Mouse (Mus musculus): Measurements from ENCODE around the gene 1700022I11Rik. TPM values are rescaled to one million over a fixed set of nuclear protein-coding genes. Genes with fewer than 3 reads are reported as not detected.
A peak's percentile ranks its signal among the peaks of the same experiment; 100 is the strongest.
"Not testable (repeated sequence)": the region's sequence is repeated elsewhere in the genome, so short reads cannot be mapped to it uniquely, and the experiment has no call there.

1700022I11Rik gene
- polyA plus RNA-seq, 1 experiment, result 0.18 TPM

GRCm38 (mm10) chr4:42951206-42952195, 17.9 kb upstream of the 1700022I11Rik start:
- no peak for DNase-seq (ENCODE audit: extremely low spot score in 1 of 2, low spot score in 1 of 2)

DNA sequence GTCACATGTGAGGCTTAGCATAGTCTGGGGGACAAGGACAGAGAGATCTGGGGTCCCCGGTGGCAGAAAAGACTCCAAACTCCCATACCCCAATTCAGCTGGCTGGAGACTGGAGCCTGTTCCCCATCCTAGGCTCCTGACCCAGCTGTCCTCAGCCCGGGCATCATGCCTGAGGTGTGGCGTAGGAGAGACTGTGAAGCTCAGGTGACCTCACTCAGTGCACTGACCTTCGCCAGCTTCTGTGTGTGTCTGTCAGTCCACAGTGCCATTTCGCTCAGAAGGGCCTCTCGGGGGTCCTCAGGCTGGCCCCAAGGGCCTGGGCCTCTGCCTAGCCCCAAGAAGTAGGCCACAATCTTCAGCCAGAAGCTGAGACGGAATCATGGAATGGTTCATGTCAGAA, 16.8 kb upstream of the 1700022I11Rik start:
- no peak for DNase-seq (ENCODE audit: extremely low spot score in 1 of 2, low spot score in 1 of 2)

DNA sequence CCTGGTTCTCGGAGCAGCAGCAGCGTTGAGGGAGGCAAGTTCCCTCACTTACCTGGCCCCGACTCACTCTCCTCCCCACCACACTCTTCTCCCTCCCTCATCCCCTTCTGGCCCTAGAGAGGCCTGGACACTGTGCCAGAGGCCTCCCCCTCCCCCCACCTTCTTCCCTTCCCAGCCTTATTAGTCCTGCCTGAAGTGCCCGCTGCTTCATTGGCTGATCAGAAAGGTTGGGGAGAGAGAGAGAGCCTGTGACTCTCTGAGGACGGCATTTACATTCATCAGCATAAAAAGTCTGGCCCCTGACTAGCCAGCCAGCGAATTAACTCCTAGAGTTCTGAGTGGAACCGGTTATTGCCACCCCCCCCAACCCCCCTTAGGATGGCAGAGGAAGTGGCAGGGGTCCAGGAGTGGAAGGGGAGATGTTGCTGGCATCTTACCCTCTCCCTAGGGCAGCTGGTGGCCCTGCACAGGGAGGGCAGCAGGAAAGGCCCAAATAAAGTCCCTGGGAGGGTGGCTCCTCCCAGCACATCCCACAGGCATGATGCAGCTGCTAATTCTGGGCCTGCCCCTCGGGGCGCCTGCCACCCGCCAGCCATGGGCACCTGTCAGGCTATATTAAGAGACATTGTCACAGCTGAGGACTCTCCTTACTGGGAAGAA, 15.8 kb upstream of the 1700022I11Rik start:
- no peak for DNase-seq (ENCODE audit: extremely low spot score in 1 of 2, low spot score in 1 of 2)

DNA sequence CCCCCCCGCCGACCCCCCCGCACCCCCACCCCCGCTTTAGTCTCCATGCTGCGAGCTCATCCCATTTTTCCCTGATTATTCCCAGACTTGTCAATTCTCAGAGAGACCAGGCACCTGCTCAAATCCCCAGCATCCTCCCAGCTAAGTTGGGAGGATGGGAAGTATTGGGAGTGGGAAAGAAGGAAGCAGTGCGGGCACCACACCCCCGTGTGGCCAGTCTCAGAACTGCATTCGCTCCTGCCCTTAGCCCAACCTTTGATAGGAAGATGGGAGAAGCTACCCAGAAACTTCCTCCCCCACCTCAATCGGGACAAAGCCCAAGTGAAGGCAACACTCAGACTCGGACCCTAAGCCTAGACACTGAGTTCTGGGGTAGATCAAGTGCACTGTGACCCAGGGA, 15.1 kb upstream of the 1700022I11Rik start:
- peak in 1 of 2 experiments; percentile 91 for DNase-seq (ENCODE audit: extremely low spot score in 1 of 2, low spot score in 1 of 2)

DNA sequence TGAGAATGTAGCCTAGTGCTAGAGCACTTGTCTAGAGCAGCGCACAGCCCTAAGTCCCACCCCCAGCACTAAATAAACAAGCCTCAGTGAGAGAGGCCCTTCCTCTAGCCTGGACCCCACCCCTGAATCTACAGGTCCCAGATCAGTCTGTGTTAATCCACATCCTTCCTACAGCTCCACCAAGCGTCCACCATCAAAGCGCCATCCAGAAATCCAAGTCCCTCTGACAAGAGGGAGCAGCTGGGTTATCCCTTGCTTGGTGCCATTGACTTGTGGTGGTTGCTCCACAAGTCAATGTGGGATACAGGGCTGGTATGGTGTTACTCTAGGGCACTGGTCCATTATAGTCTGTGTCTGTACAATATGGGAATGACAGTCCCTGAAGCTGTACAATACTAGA, 14.2 kb upstream of the 1700022I11Rik start:
- no peak for DNase-seq (ENCODE audit: extremely low spot score in 1 of 2, low spot score in 1 of 2)

GRCm38 (mm10) chr4:42956581-42956980, 12.8 kb upstream of the 1700022I11Rik start:
- DNase-seq (ENCODE audit: extremely low spot score in 1 of 2, low spot score in 1 of 2), result no peak

DNA sequence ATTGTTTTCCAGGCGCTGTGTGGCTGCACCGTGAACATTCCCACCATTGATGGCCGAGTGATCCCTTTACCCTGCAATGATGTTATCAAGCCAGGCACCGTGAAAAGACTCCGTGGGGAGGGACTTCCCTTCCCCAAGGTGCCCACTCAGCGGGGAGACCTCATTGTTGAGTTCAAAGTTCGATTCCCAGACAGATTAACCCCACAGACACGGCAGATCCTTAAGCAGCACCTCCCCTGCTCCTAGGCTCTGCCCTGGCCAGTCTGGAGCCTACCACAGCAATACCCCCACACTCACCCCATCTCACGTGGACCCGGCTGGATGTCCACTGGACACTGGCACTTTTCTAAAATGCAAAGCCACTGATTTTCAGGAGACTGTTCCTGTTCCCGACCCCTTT, 12.1 kb upstream of the 1700022I11Rik start:
- DNase-seq (ENCODE audit: extremely low spot score in 1 of 2, low spot score in 1 of 2), result no peak

GRCm38 (mm10) chr4:42957979-42958378, 11.4 kb upstream of the 1700022I11Rik start:
- DNase-seq (ENCODE audit: extremely low spot score in 1 of 2, low spot score in 1 of 2), result no peak

DNA sequence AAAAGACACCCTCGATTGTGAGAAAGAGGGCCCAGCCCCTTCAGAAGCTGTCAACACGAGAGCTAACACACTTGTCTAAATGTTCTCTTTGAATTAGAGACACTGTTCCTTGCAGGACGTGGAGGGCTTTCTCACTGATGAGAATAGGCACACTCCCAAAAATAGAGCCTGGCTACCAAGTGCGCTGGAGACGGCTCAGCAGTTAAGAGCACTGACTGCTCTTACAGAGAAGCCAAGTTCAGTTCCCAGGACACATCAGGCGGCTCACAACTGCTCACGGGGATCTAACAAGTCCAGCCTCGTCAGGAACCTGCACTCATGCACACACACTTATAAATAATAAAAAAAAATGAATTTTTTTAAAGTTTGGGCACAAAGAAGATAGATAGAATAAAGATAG, 10.5 kb upstream of the 1700022I11Rik start:
- no peak for DNase-seq (ENCODE audit: extremely low spot score in 1 of 2, low spot score in 1 of 2)

- no peak for DNase-seq (ENCODE audit: extremely low spot score in 1 of 2, low spot score in 1 of 2)
Observed at GRCm38 (mm10) chr4:42959382-42959781, 10.0 kb upstream of the 1700022I11Rik start.

GRCm38 (mm10) chr4:42961592-42961991, 7.8 kb upstream of the 1700022I11Rik start:
- DNase-seq (ENCODE audit: extremely low spot score in 1 of 2, low spot score in 1 of 2), result peak in 1 of 2 experiments; percentile 87

GRCm38 (mm10) chr4:42963480-42963879, 5.9 kb upstream of the 1700022I11Rik start:
- DNase-seq (ENCODE audit: extremely low spot score in 1 of 2, low spot score in 1 of 2), result no peak

DNA sequence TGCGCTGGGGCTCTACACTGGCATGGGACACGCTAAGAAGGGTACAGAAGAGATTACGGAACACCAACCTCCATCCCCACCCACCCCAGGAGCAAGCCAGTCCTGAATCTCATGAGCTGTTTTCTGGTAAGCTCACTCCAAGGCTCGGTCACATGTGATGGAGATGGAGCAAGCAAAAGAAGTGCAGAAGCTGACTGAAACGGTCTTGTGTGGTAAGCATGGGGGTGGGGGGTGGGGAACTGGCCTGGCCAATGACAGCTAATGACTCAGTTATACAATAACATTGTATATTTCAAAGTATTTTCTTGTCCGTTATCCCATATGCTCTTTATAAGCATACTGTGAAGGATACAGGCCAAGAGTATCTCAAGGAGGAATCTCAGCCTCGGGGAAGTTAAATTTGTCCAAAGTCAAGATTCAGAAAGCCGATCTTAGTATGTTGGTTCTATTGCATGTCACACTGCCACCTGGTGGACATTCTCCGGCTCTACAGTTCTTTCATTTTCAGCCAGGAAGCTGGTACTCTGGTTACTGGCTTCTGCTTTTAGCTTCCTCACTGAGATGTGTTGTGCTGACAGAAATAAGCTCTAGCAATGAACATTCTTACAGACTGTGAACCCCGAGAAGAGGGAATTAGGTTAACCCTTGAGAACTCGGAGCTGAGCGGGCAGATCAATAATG, 4.2 kb upstream of the 1700022I11Rik start:
- peak in 1 of 2 experiments; percentile 83 for DNase-seq (ENCODE audit: extremely low spot score in 1 of 2, low spot score in 1 of 2)

GRCm38 (mm10) chr4:42972952-42973351, 3.5 kb downstream of the 1700022I11Rik start:
- DNase-seq (ENCODE audit: extremely low spot score in 1 of 2, low spot score in 1 of 2), result no peak

DNA sequence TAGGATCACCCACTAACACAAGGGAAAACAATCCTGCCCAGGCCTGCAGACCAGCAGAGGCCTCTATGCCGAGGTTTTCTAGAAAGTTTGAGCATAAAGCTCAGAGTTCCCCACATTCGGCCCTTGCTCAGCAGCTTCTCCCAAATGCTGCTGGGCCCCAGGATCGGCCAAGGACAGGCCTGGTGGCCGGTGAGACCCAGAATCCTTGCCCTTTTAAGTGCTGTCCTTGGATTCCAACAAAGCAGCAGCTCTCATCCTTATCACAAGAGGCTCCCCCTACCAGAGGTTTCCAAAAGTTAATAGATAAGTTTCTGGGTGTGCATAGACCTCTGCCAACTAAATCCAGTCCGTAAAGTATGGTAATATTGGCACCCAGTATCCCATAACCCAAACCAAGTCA, 4.5 kb downstream of the 1700022I11Rik start:
- no peak for DNase-seq (ENCODE audit: extremely low spot score in 1 of 2, low spot score in 1 of 2)

DNA sequence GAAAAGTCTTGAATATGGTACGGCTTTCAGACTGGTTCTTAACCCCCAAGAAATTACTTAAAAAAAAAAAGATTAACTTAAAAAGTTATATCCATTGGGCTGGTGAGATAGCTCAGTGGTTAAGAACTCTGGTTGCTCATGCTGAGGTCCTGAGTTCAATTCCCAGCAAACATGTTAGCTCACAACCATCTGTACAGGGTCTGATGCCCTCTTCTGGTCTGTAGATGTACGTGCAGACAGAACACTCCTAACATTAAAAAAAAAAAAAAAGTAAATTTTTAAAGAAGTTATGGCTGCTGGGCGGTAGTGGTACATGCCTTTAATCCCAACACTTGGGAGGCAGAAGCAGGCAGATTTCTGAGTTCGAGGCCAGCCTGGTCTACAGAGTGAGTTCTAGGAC, 8.7 kb downstream of the 1700022I11Rik start:
- DNase-seq (ENCODE audit: extremely low spot score in 1 of 2, low spot score in 1 of 2), result no peak

- DNase-seq (ENCODE audit: extremely low spot score in 1 of 2, low spot score in 1 of 2), result not testable (repeated sequence)
Observed at GRCm38 (mm10) chr4:42980467-42980866, 11.1 kb downstream of the 1700022I11Rik start.

DNA sequence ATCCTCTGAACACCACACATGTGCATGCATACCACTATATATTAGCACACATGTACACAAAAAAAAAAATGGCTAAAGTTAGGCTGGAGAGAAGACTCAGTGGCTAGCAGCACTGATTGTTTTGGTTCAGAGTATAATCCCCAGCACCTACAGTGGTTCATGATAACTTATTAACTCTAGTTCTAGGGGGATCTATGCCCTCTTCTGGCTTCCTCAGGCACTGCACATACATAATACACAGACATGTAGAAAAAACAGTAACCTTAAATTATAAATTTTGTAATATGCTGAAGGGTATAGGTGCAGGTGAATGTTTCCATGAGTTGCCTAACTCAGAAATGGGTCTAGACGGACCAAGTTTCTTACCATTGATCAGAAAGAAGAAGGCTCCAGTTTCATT, 18.9 kb downstream of the 1700022I11Rik start:
- no peak for DNase-seq (ENCODE audit: extremely low spot score in 1 of 2, low spot score in 1 of 2)

DNA sequence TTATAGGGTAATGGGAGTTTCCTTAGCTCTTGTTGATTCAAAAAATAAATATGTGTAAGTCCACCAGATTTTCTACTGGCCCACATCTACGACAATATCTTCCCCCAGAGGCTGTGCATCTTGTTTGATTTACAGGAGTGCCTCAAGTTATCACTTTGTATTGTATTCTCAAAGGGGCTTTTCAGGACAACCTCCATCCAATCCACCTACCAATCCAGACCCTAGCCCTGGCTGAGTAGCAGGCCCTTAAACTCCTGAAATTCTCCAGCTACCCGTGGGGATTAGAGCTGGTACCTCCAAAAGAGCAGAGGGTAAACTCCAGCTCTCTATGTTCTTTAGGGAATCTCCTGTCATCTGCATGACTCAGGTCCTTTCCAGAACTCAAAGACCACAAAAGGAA, 28.6 kb downstream of the 1700022I11Rik start:
- no peak for DNase-seq (ENCODE audit: extremely low spot score in 1 of 2, low spot score in 1 of 2)

DNA sequence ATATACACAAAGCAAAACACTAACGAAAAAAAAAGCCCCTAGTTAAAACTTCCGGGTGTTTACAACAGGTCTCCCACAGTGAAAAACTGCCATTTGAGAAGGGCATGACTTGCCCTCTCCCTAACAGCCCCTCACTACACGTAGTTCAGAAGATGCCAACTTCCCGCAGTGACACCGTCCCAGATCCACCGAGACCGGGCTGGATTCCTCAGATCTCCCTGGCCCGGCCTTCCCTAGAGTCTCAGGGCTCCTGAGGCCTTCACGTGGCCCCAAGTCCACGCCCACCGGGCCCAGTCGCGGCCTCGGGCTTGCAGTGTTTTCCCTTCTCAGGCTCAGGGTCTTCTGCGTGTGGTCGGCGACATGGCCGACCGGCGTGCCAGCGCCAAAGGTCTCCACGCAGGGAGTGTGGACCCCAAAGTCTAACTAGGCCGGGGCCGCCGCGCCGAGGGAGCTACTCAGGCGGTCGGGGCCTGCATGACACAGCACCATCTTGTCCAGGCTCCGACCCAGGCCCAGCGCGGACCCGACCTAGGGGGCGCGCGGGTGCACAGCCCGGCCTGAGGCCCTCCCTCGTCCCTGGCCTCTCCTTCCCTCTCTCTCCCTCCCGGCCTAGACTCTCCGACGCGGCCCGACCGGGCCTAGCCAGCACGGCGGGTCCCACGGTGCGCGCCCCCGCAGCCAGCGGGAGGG, 30.2 kb downstream of the 1700022I11Rik start:
- peak; percentile 32 to 51 for DNase-seq (ENCODE audit: extremely low spot score in 1 of 2, low spot score in 1 of 2)
